Mouse (Mus musculus) cerebellum, postnatal 25 days (tissue): Measurements from ENCODE around the gene Jam3.

Experiments
- DNase-seq, 2 experiments: peaks; one replicate each; pipeline ENCODE4 v3.0.0; 2021; ENCODE audit warnings: mixed read lengths in 2 of 2

The Jam3 gene

GRCm38 (mm10) chr9:27109533-27110514 lies 45.4 kb downstream of the Jam3 start:
- DNase-seq = peak; percentile 25 to 27

DNA sequence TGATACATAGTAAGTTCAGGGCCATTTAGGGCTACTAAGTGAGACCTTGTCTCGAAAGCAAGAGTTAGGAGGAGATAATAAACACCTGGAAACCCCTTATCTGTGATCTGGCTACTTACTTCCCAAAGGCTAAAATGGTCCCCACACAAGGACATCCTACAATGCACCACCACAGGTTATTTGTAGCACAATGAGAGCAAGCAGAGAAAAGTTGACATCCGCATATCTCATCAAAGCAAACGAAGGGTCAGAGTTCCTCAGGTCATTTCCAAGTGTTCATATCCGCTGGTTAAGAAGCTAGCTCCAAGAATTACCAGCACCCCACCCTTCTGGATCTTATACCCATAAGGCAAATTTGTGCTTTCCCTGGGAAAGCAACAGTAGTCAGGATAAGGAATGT lies 46.8 kb downstream of the Jam3 start:
- no peak for DNase-seq

DNA sequence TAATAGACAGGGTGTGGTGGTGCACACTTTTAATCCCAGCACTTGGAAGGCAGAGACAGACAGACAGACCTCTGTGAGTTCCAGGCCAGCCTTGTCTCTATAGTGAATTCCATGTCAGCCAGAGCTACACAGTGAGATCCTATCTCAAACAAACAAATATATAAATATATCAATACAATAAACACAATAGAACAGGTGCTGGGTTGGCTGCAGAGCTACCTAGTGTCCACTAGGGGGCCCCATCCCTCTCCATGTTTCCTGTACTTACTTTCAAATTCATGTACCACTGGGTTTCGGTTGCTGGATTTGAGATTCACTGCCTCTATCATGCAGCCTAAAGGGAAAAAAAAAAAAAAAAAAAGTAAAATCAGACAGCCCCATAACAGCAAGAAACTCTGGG lies 49.1 kb downstream of the Jam3 start:
- DNase-seq = peak; percentile 56 to 70

DNA sequence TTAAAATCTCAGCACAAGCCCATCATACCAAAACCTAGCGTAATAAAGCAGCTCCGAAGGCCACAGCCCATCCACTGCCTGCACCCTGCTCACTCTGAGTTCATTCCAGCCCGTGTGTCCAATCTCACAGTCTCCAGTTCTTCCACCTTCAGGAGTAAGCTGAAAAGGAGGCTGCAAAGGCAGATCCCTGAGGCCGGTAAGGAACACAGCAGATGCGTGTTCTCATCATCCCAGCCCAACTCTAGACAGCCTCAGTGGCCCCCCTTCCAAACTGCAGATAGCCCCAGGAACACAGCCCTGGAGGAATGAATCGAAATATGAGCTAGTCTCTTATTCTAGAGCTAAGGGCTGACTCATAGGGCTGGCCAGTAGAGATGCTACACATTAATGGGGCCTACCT lies 53.8 kb downstream of the Jam3 start:
- no peak for DNase-seq

DNA sequence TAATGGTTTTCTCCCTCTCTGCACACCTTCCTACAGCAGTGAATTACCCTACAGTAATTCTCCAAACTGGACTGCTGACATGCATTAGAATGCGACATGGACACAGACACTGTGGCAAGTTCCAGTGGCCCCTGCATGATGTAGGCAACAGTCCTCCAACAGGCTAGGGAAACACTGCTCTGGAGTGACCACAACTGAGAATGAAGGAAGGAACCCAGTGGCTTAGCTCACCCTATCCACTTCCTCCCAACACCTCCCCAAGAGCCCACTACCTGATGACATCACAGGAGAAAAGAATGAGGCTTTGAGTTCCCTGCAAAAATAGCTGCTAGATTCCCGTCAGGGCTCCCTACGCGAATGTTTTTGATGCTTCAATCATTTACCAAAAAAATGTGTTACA lies 55.7 kb downstream of the Jam3 start:
- no peak for DNase-seq

GRCm38 (mm10) chr9:27098557-27098956 lies 56.7 kb downstream of the Jam3 start:
- no peak for DNase-seq

DNA sequence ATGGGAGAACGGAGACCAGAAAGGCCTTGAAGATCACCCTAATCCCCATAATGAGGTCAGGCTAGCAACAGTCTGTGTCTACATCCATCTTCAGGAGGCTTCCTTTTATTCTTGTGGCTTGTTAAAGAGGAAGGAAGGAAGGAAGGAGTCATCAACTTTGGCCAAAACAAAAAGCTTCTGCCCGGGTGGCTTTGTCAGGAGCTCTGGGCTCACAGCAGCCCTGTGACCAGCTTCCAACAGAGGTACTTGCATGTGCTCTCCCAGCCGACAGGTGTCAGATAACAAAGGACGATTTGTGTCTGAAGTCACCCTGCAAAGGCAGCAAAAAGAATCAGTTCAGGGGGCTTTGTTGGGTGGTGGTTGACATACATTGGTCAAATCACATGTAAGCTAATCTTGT lies 57.1 kb downstream of the Jam3 start:
- no peak for DNase-seq

- DNase-seq = no peak
These were observed 62.3 kb downstream of the Jam3 start for GRCm38 (mm10) chr9:27092916-27093315.

DNA sequence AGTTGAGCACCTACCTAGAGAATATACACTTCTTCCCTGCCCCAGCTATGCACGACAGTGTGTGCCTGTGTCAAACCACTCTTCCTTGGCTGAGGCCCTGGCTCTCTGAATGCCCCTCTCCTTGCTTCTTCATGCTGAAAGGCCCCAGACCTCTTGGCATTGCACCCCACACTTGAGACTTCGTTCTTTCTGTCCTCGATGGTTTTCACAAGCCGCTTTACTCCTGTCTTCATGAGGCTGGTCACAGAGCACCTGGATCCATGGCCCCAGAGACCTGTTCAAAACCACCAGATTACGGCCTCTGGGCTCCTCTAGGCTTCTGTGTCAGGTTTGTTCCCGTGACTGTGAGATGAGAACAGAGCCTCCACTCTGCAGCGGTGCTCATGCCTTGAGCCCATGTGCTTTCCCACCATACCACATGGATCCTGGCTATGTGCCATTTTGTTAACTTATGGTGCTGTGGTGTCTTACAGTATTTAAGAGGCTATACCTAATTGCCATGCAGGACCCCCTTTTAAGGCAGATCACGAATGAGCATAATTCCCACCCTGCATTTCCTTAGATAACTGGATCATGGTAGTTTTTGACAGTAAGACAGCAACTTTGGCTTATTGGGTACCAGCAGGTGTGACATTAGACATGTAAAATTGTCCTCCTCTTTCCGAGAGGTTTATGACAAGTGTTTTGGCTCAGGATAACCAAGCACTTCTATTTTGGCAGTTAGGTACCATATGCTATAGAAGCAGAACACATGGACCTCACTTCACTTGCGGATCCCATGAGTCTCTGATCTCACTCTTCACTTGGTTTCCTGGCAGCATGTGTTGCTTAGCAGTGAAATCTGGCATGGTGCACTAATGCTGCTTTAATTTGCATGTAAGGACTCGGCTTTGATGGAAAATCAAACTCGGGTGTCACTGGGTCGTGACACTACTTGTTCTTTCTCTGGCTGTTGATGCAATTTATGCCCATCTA lies 64.1 kb downstream of the Jam3 start:
- peak; percentile 32 to 37 for DNase-seq

- no peak for DNase-seq
These were observed 65.1 kb downstream of the Jam3 start for GRCm38 (mm10) chr9:27090134-27090533.

GRCm38 (mm10) chr9:27087402-27087801 lies 67.8 kb downstream of the Jam3 start:
- no peak for DNase-seq

DNA sequence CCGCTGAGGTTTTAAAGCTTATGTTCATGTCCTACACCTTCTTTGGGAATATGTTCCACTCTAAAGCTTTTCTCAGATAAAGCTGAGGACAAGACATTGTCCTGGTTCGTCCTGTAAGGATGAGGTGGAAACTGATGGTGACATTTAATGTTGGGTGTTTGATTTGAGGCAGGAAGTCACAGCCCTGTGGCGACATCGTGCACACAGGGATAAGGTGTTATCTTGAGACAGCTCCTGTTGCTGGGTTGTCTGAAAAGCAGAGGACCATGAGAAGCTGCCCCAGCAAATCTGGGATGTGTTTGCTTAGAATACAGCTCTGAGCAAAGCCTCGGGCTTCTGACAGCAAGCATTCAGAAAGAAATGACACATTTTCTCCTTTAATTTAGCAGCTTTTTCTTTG lies 69.0 kb downstream of the Jam3 start:
- no peak for DNase-seq

GRCm38 (mm10) chr9:27075812-27076211 lies 79.4 kb downstream of the Jam3 start:
- no peak for DNase-seq

DNA sequence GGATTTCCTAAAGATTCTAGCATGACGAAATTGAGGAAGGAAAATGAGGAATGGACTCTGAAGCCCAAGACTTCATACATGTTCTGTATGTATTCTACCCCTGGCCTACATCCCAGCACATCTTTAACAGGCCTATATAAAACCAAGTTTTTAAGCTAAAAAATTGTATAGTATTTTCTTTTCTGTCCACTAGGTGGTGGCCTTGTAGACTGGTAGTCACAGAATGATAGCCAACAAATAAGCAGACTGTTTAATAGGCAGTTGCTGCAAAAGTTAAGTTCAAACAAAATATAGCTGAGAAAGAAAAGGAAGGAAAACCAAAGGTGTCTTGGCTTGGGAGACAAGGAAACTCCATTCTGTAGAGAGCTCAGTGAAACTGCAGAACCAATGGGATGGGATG lies 80.5 kb downstream of the Jam3 start:
- DNase-seq = no peak

GRCm38 (mm10) chr9:27070895-27071294 lies 84.3 kb downstream of the Jam3 start:
- DNase-seq = no peak

GRCm38 (mm10) chr9:27058341-27058740 lies 96.9 kb downstream of the Jam3 start:
- DNase-seq = no peak

DNA sequence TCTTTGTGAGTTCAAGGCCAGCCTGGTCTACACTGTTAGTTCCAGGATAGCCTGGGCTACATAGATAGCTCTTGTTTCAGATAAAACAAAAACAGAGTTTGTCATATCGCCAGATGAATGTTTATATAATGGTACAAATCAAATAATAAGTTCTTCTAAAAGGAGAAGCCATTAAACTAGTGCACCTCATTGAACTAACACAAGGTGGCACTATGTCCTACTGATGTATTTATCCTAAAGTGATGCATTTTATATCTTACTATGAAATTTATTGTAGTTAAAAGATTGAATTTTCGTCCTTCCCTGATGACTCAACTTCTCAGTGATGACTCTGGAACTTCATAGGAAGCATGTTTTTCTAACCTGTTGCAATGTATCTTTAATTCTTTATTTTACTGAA lies 105.7 kb downstream of the Jam3 start:
- DNase-seq = no peak
